Mouse (Mus musculus): ENCODE data around the gene Gpr83.

GRCm38 (mm10) chr9:14903006-14903405, 43.0 kb downstream of the Gpr83 start:
- TF ChIP-seq CTCF (IDR thresholded peaks at IDR 0.05; ENCODE audit: extremely low read depth, insufficient read depth, insufficient read length, insufficient replicate concordance) (no peak), POLR2A (IDR thresholded peaks at IDR 0.05; ENCODE audit: low read depth, low read length) (no peak)

Measured in spleen, adult 2 months (tissue).